Mouse (Mus musculus): ENCODE results near the gene Nceh1. TPM values are rescaled to one million over a fixed set of nuclear protein-coding genes. Genes with fewer than 3 reads are reported as not detected.

The Nceh1 gene
- polyA plus RNA-seq, 1 experiment from 2014 or later: 4.3 TPM

- Histone ChIP-seq H3K36me3 (no peaks in the 10 kb centered on the region), H3K9me3 (no peaks in the 10 kb centered on the region), H3K27ac (no peak overlapping the region), H3K4me1 (no peaks in the 10 kb centered on the region), H3K4me3 (no peak overlapping the region), H3K27me3 (no peaks in the 10 kb centered on the region), H3K4me2 (replicated peaks) (no peak overlapping the region), H3K9ac (no peak overlapping the region)
- WGBS: 80% methylated on average over 5 of the region's 5 CpGs
- no peak for ATAC-seq (ENCODE audit: insufficient number of reproducible peaks, insufficient read depth, low FRiP score, low TSS enrichment)
Measured at GRCm38 (mm10) chr3:27238563-27238962, 55.8 kb downstream of the Nceh1 start.

- no peak for ATAC-seq (ENCODE audit: insufficient number of reproducible peaks, insufficient read depth, low FRiP score, low TSS enrichment)
- no peaks in the 10 kb centered on the region for H3K9me3 ChIP-seq
- H3K4me1 ChIP-seq: no peaks in the 10 kb centered on the region
- no peaks in the 10 kb centered on the region for H3K27me3 ChIP-seq
- 89% methylated on average over 16 of the region's 16 CpGs for WGBS
- H3K9ac ChIP-seq: no peak overlapping the region
- no peak overlapping the region for H3K4me2 ChIP-seq (replicated peaks)
- no peaks in the 10 kb centered on the region for H3K36me3 ChIP-seq
- H3K27ac ChIP-seq: no peak overlapping the region
- H3K4me3 ChIP-seq: no peak overlapping the region
Measured at GRCm38 (mm10) chr3:27239568-27239967, 56.8 kb downstream of the Nceh1 start.

- WGBS: 89% methylated on average over 9 of the region's 9 CpGs
- H3K9ac ChIP-seq: no peak overlapping the region
- no peaks in the 10 kb centered on the region for H3K36me3 ChIP-seq
- no peaks in the 10 kb centered on the region for H3K27me3 ChIP-seq
- H3K4me1 ChIP-seq: no peaks in the 10 kb centered on the region
- no peak overlapping the region for H3K4me3 ChIP-seq
- H3K4me2 ChIP-seq (replicated peaks): no peak overlapping the region
- ATAC-seq (ENCODE audit: insufficient number of reproducible peaks, insufficient read depth, low FRiP score, low TSS enrichment): no peak
- no peak overlapping the region for H3K27ac ChIP-seq
- no peaks in the 10 kb centered on the region for H3K9me3 ChIP-seq
Measured at GRCm38 (mm10) chr3:27241864-27242263, 59.1 kb downstream of the Nceh1 start.

- H3K36me3 ChIP-seq: no peaks in the 10 kb centered on the region
- no peak overlapping the region for H3K27ac ChIP-seq
- no peak for ATAC-seq (ENCODE audit: insufficient number of reproducible peaks, insufficient read depth, low FRiP score, low TSS enrichment)
- WGBS: 83% methylated on average over 2 of the region's 2 CpGs
- H3K4me2 ChIP-seq (replicated peaks): no peak overlapping the region
- H3K9me3 ChIP-seq: no peaks in the 10 kb centered on the region
- H3K27me3 ChIP-seq: no peaks in the 10 kb centered on the region
- H3K4me1 ChIP-seq: no peaks in the 10 kb centered on the region
- no peak overlapping the region for H3K4me3 ChIP-seq
- H3K9ac ChIP-seq: no peak overlapping the region
Measured at GRCm38 (mm10) chr3:27246166-27246565, 63.4 kb downstream of the Nceh1 start.

- Histone ChIP-seq H3K27ac (no peak overlapping the region), H3K27me3 (no peaks in the 10 kb centered on the region), H3K9me3 (no peaks in the 10 kb centered on the region), H3K36me3 (no peaks in the 10 kb centered on the region), H3K4me3 (no peak overlapping the region), H3K4me1 (no peaks in the 10 kb centered on the region), H3K9ac (no peak overlapping the region), H3K4me2 (replicated peaks) (no peak overlapping the region)
- 82% methylated on average over 1 of the region's 1 CpGs for WGBS
- no peak for ATAC-seq (ENCODE audit: insufficient number of reproducible peaks, insufficient read depth, low FRiP score, low TSS enrichment)
Measured at GRCm38 (mm10) chr3:27247785-27248184, 65.0 kb downstream of the Nceh1 start.

GRCm38 (mm10) chr3:27249030-27249429, 66.3 kb downstream of the Nceh1 start:
- no peaks in the 10 kb centered on the region for H3K9me3 ChIP-seq
- no peaks in the 10 kb centered on the region for H3K27me3 ChIP-seq
- H3K4me1 ChIP-seq: no peaks in the 10 kb centered on the region
- no peak overlapping the region for H3K4me2 ChIP-seq (replicated peaks)
- no peak for ATAC-seq (ENCODE audit: insufficient number of reproducible peaks, insufficient read depth, low FRiP score, low TSS enrichment)
- H3K36me3 ChIP-seq: no peaks in the 10 kb centered on the region
- no peak overlapping the region for H3K9ac ChIP-seq
- H3K4me3 ChIP-seq: no peak overlapping the region
- 84% methylated on average over 9 of the region's 9 CpGs for WGBS
- no peak overlapping the region for H3K27ac ChIP-seq

- Histone ChIP-seq H3K9ac (no peak overlapping the region), H3K9me3 (no peaks in the 10 kb centered on the region), H3K4me3 (no peak overlapping the region), H3K27ac (no peak overlapping the region), H3K27me3 (no peaks in the 10 kb centered on the region), H3K4me1 (no peaks in the 10 kb centered on the region), H3K4me2 (replicated peaks) (no peak overlapping the region), H3K36me3 (no peaks in the 10 kb centered on the region)
- ATAC-seq (ENCODE audit: insufficient number of reproducible peaks, insufficient read depth, low FRiP score, low TSS enrichment): no peak
- WGBS: 42% methylated on average over 7 of the region's 7 CpGs
Measured at GRCm38 (mm10) chr3:27250936-27251335, 68.2 kb downstream of the Nceh1 start.

- Histone ChIP-seq H3K27ac (no peak overlapping the region), H3K9ac (no peak overlapping the region), H3K9me3 (no peaks in the 10 kb centered on the region), H3K36me3 (no peaks in the 10 kb centered on the region), H3K4me3 (no peak overlapping the region), H3K4me1 (no peaks in the 10 kb centered on the region), H3K27me3 (no peaks in the 10 kb centered on the region), H3K4me2 (replicated peaks) (no peak overlapping the region)
- WGBS: 89% methylated on average over 10 of the region's 10 CpGs
- no peak for ATAC-seq (ENCODE audit: insufficient number of reproducible peaks, insufficient read depth, low FRiP score, low TSS enrichment)
Measured at GRCm38 (mm10) chr3:27258461-27258860, 75.7 kb downstream of the Nceh1 start.

- no peaks in the 10 kb centered on the region for H3K27me3 ChIP-seq
- no peak overlapping the region for H3K4me2 ChIP-seq (replicated peaks)
- H3K27ac ChIP-seq: no peak overlapping the region
- no peak overlapping the region for H3K4me3 ChIP-seq
- H3K9me3 ChIP-seq: no peaks in the 10 kb centered on the region
- WGBS: 86% methylated on average over 2 of the region's 2 CpGs
- H3K36me3 ChIP-seq: no peaks in the 10 kb centered on the region
- H3K4me1 ChIP-seq: no peaks in the 10 kb centered on the region
- no peak overlapping the region for H3K9ac ChIP-seq
- ATAC-seq (ENCODE audit: insufficient number of reproducible peaks, insufficient read depth, low FRiP score, low TSS enrichment): no peak
Measured at GRCm38 (mm10) chr3:27260393-27260792, 77.6 kb downstream of the Nceh1 start.

- Histone ChIP-seq H3K4me1 (no peaks in the 10 kb centered on the region), H3K4me3 (no peak overlapping the region), H3K9me3 (no peaks in the 10 kb centered on the region), H3K27ac (no peak overlapping the region), H3K9ac (no peak overlapping the region), H3K4me2 (replicated peaks) (no peak overlapping the region), H3K27me3 (no peaks in the 10 kb centered on the region), H3K36me3 (no peaks in the 10 kb centered on the region)
- WGBS: 81% methylated on average over 5 of the region's 5 CpGs
- ATAC-seq (ENCODE audit: insufficient number of reproducible peaks, insufficient read depth, low FRiP score, low TSS enrichment): no peak
Measured at GRCm38 (mm10) chr3:27267327-27267726, 84.6 kb downstream of the Nceh1 start.

- Histone ChIP-seq H3K4me3 (no peak overlapping the region), H3K36me3 (no peaks in the 10 kb centered on the region), H3K4me2 (replicated peaks) (no peak overlapping the region), H3K9ac (no peak overlapping the region), H3K27ac (no peak overlapping the region), H3K27me3 (no peaks in the 10 kb centered on the region), H3K4me1 (no peaks in the 10 kb centered on the region), H3K9me3 (no peaks in the 10 kb centered on the region)
- ATAC-seq (ENCODE audit: insufficient number of reproducible peaks, insufficient read depth, low FRiP score, low TSS enrichment): no peak
- WGBS: 63% methylated on average over 4 of the region's 4 CpGs
Measured at GRCm38 (mm10) chr3:27267887-27268286, 85.1 kb downstream of the Nceh1 start.

GRCm38 (mm10) chr3:27269151-27269550, 86.4 kb downstream of the Nceh1 start:
- no peak overlapping the region for H3K9ac ChIP-seq
- no peaks in the 10 kb centered on the region for H3K9me3 ChIP-seq
- H3K4me2 ChIP-seq (replicated peaks): no peak overlapping the region
- WGBS: 76% methylated on average over 4 of the region's 4 CpGs
- no peak overlapping the region for H3K27ac ChIP-seq
- no peaks in the 10 kb centered on the region for H3K4me1 ChIP-seq
- H3K4me3 ChIP-seq: no peak overlapping the region
- no peaks in the 10 kb centered on the region for H3K27me3 ChIP-seq
- no peaks in the 10 kb centered on the region for H3K36me3 ChIP-seq
- ATAC-seq (ENCODE audit: insufficient number of reproducible peaks, insufficient read depth, low FRiP score, low TSS enrichment): no peak

Data from embryonic facial prominence, embryonic 12.5 days (tissue).